Mouse (Mus musculus): Measurements from ENCODE around the gene Ogdh.

Ogdh gene

DNA sequence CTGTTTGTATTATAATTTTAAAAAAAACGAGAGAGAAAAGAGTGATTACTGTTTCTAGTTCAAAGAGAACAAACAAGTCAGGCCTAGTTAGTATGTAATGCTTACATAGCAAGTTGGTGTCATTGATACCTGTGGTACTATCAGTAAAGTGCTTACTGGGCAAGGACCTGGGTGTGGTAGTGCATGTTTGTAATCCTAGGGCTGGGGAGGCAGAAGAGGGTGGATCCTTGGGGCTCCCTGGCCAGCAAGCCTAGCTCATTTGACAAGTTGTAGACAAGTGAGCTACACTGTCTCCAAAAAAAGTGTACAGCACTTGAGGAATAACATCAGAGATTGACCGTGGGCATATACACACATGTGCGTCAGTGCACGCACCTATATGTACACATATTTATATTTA is 3.2 kb downstream of the Ogdh start:
- DNase-seq (ENCODE audit: low spot score in 2 of 2) = peak in 1 of 2 experiments; percentile 24

DNA sequence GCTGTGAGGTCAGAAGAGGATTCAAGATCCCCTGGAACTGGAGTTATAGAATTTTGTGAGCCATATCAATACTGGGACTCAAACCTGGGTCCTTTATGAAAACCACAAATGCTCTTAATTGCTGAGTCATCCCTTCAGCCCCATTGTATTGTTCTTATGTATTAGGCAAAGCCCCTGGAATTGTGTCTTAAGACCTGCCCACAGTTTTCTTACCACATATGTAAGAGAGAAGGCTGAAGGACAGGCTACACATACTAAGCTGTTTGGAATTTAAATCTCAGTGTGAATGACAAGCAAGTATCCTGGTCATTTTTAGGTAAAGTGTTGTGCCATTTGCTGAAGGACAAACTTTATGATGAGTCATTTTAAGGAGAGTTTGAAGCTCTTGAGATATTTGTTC is 4.6 kb downstream of the Ogdh start:
- DNase-seq (ENCODE audit: low spot score in 2 of 2) = no peak

DNA sequence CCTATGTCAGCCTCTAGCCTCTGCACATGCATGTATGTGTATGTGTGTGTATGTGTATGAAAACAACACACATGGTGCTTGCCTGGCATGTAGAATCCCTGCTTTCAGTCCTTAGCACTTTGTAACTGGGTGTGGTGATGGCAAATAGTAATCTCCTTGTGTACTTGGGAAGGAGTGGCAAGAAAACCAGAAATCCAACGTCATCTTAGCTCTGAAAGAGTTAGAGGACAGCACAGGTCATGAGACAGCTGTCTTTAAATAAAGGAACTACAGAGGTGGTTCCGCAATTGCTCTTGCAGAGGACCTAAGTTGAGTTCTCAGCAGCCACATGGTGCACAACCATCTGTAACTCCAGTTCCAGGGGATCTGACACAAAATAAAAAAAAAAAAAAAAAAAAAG is 8.0 kb downstream of the Ogdh start:
- DNase-seq (ENCODE audit: low spot score in 2 of 2) = no peak

DNA sequence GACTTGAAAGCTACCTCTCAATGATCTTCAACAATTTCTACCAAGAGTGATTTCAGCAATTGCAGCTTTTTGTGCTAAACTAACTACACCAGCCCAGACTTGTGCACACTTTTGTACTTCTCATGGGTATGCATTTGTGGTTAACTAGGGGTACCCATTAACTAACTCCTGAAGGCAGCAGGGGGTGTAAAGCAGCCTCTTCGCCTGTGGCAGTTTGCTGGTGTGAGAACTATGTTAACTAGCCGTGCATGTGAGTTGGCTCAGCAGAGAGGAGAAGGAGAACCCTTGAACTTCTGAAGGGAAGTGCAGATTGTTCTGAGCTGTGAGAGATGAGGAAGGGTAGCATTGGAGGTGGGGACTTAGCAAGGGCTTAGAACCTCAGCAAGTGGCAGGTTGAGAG is 11.4 kb downstream of the Ogdh start:
- DNase-seq (ENCODE audit: low spot score in 2 of 2) = no peak

GRCm38 (mm10) chr11:6305943-6306430 is 14.6 kb downstream of the Ogdh start:
- DNase-seq (ENCODE audit: low spot score in 2 of 2) = no peak

GRCm38 (mm10) chr11:6308181-6308580 is 16.7 kb downstream of the Ogdh start:
- no peak for DNase-seq (ENCODE audit: low spot score in 2 of 2)

DNA sequence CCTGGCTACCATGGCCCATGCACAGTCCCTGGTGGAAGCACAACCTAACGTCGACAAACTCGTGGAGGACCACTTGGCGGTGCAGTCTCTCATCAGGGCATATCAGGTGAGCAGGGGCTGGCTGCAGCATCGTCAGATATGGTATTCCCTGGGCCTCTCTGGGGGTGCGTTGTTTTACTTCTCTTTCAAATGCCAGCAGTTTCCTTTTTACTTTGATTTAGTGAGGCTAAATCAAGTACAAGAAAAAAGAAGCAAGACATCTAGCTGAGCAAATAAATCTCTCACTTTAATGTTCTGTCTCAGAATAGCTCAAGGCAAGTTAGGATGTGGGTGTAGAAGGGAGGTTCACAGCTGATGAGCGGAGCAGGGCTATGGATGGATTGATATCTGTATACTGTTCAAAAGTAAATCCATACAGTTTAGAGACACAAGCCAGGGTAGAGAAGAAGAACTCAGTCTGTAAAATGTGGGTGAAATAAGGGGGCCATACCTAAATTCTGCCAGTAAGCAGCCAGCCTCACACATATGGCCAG is 22.5 kb downstream of the Ogdh start:
- DNase-seq (ENCODE audit: low spot score in 2 of 2) = no peak

DNA sequence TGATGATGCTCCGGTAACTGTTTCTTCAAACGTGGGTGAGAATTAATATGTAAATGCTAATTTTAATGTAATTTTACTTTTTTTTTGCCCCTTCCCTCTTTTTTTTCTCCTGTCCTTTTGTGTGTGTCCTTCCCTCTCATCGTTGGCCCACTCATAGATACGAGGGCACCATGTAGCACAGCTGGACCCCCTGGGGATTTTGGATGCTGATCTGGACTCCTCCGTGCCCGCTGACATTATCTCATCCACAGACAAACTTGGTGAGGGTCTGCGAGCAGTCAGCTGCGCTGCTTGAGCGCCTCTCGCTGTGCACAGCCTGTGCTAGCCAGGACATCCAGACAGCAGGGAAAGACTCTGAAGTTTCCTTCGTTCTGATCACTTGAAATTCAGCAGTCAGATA is 25.4 kb downstream of the Ogdh start:
- DNase-seq (ENCODE audit: low spot score in 2 of 2) = no peak

DNA sequence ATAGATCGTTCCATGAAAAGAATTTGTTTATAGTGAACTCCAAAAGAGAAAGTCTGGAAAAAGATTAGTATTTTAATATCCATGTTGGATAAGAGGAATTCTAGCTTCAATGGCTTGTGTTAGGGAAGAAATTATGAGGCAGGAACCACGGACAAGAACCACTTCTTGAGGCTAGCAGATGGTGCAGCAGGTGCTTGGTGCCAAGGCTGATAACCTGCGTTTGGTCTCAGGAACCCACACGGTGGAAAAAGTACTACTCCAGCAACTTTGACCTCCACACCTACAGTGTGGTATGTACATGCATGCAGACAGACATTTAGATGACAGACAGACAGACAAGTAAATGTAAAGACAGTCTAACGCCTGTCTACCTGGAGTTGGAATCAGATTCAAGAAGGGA is 27.1 kb downstream of the Ogdh start:
- DNase-seq (ENCODE audit: low spot score in 2 of 2) = no peak

GRCm38 (mm10) chr11:6319374-6319773 is 27.9 kb downstream of the Ogdh start:
- DNase-seq (ENCODE audit: low spot score in 2 of 2) = no peak

DNA sequence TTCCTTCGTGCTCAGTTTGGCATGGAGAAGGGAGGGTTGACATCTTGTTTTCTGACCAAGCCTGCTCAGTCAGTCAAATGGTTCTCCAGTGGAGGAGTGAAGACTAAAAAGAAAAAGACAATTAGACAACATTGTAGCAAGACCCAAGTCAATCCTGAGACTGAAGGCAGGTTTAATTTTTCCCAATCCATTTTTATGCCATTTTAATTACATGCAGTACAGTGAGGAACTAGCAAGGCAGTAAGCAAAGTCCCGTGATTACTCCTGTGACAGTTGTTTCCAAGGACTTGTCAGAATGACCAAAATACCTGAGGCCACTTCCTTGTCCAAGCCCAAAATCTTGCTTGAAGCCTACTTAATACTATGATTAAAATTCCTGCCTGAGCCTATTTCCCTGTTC is 30.7 kb downstream of the Ogdh start:
- no peak for DNase-seq (ENCODE audit: low spot score in 2 of 2)

DNA sequence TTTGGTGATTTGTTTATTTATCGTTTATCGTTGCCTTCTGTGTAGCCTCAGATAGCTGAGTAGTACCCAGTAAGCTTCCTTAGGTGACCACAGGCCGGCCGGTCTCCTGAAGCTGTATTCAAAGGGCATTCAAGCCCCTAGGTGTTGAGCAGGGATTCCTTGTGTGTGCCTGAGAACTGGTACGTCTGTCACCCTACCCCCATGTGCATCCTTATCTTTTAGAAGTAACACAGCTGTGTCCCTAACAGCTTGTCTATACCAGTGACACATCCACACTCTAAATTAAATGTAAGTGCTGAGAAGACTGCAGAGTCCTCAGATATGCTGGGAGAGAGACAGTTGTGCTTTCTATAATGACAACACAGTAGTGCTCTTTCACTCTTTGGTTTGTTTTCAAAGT is 31.9 kb downstream of the Ogdh start:
- DNase-seq (ENCODE audit: low spot score in 2 of 2) = no peak

GRCm38 (mm10) chr11:6331256-6331655 is 39.8 kb downstream of the Ogdh start:
- no peak for DNase-seq (ENCODE audit: low spot score in 2 of 2)

DNA sequence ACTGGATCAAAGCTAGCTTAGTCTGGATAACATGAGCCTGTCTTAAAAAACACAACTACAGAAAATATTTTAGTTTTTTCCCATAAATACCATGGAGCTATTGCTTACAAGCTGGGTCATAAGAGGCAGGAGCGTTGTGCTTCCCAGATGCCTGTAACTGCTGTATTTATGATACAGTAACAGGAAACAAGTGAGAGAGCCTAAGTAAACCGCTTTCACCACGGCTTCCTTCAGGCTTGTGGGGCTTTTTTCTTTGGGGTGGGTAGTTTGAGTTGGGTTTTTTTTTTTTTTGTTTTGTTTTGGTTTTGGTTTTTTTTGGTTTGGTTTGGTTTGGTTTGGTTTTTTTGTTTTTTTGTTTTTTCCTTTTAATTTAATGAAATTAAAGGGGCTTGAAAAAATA is 41.2 kb downstream of the Ogdh start:
- DNase-seq (ENCODE audit: low spot score in 2 of 2) = no peak

DNA sequence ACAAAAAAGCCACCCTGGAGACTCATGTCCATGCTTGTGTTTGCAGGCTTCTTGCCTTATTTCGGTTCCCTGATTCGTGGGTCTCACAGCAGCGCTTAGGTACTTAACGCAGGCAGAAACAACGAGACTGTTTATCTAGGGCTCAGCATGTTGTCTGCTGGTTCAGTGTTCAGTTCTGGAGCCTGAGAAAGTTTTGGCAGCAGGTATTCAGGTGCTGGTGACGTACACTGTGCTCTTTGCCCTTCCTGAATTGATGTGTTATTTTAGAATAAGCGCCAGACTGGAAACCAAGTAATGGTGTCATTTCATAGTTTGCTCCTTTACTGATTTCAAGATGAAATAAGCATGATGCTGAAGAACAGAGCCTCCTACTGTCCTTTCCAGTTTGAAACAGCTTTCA is 42.0 kb downstream of the Ogdh start:
- no peak for DNase-seq (ENCODE audit: low spot score in 2 of 2)

DNA sequence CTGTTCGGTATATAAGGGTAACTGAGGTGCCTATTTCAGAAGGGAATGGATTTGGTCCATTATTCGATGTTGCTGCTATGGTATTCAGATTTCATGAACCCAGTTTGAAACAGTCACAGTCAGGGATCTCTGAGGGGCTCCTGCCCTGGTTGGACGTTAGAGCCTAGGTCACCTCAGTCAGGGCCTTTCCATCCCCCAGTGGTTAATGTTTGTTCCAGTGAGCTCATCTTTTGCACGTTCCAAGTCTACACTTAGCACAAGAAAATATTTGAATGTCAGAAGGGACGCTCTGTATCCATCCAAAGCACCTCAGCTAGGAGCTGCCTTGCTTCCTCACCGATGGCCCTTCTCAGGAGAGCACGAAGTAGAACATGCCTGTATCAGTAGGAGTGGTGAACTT is 43.9 kb downstream of the Ogdh start:
- DNase-seq (ENCODE audit: low spot score in 2 of 2) = no peak

DNA sequence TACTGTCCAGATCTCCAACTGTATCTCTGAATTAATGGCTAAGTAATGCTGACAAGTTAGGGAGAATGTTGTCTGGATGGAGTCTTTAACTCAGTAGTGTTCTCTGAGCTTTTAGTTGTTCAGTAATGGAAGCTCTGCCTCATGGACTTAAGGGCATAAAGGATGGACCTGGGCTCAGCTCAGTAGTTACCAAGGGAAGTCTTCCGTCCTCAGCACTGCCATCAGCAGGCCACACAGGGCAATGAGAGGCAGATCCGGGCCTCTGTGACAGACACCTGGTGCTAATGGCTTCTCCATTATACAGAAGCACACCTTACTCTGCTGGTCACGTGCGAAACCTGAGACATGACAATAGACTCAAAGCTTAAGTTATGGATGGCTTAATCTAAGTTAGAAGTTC is 45.3 kb downstream of the Ogdh start:
- DNase-seq (ENCODE audit: low spot score in 2 of 2) = no peak

- DNase-seq (ENCODE audit: low spot score in 2 of 2) = no peak
These were observed 54.5 kb downstream of the Ogdh start for GRCm38 (mm10) chr11:6345956-6346355.

- no peak for DNase-seq (ENCODE audit: low spot score in 2 of 2)
These were observed 55.5 kb downstream of the Ogdh start for GRCm38 (mm10) chr11:6346966-6347365.

GRCm38 (mm10) chr11:6348681-6349200 is 57.3 kb downstream of the Ogdh start:
- DNase-seq (ENCODE audit: low spot score in 2 of 2) = no peak

GRCm38 (mm10) chr11:6349586-6349985 is 58.2 kb downstream of the Ogdh start:
- DNase-seq (ENCODE audit: low spot score in 2 of 2) = no peak

DNA sequence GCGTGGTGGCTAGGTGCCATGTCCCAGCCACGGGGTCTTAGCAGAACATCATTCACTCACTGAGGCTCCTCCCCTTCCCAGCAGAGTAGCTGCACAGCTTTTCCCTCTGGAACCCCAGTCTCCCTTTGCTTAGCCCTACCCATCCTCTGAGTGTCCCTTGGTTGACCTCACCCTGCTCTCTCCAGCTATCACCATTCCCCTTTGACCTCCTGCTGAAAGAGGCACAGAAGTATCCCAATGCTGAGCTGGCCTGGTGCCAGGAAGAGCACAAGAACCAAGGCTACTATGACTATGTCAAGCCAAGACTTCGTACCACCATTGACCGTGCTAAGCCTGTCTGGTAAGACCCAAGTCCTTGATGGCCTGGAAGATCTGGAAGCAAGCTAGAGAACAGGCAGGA is 63.7 kb downstream of the Ogdh start:
- DNase-seq (ENCODE audit: low spot score in 2 of 2) = no peak

DNA sequence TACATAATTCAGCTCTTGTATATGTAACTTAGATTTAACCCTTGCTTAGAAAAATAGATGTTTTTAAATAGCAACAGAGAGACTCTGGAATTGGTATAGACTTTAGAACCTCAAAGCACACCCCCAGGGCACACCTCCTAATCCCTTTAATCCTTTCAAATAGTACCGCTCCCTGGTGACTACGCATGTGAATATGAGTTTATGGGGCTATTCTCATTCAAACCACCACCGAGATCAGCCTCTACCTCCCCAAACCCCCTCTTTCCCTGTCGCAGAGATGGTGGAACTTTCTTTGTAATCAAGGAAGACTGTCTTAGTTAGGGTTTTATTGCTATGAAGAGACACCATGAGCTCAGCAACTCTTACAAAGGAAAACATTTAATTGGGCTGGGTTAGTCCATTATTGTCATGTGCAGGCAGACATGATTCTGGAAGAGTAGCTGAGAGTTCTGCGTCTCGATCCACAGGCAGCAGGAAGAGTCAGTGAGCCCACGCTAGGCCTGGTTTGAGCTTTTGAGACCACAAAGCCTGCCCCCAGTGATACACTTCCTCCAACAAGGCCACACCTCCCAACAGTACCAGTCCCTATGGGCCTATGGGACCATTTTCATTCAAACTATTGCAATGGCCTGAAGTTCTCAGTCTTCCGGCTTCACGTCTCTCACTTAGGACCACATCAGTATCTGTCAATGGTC is 73.3 kb downstream of the Ogdh start:
- DNase-seq (ENCODE audit: low spot score in 2 of 2) = no peak

DNA sequence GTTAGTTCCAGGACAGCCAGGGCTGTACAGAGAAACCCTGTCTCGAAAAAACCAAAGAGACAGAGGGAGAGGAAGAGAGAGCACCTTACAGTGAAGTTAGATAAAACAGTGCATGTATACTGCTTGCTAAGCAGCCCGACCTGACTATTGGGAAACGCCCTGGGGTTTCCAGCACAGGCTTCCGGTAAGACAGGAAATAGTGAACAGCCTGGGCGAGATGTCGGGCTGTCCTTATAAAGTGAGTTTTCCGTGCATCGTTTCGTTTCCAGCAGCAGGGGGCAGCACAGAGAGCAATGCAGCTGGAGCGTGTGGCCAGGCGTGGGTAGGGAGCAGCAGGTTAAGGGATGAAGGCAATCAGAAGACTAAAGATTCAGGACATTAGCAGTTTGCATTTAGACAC is 74.5 kb downstream of the Ogdh start:
- peak; percentile 48 to 65 for DNase-seq (ENCODE audit: low spot score in 2 of 2)
